Mouse (Mus musculus) intestine, postnatal 0 days (tissue): ENCODE results near the gene Rbm14. TPM values are rescaled to one million over a fixed set of nuclear protein-coding genes. Genes with fewer than 3 reads are reported as not detected.

Experiments used
- ATAC-seq: fragments of 200-750 bp; cut with Nextera tagmentation; 2 replicates; pipeline ENCODE4 v1.8.0; 2017; ENCODE audit warnings: mild to moderate bottlenecking, moderate TSS enrichment, moderate library complexity
- H3K27ac ChIP-seq: fragments of 300-500 bp; sonication (generic); 2 replicates; pipeline ENCODE4 v1.5.1; 2014; ENCODE audit warnings: mild to moderate bottlenecking, low read depth, low read length, moderate library complexity
- H3K27me3 ChIP-seq: fragments of 300-500 bp; sonication (generic); replicated peaks from 2 replicates; pipeline ENCODE4 v1.6.1; 2014; ENCODE audit warnings: low read length, mixed read lengths; ENCODE audit not compliant: control insufficient read depth, insufficient read depth
- H3K36me3 ChIP-seq: fragments of 300-500 bp; sonication (generic); 2 replicates; pipeline ENCODE4 v1.6.1; 2014; ENCODE audit warnings: mild to moderate bottlenecking, moderate library complexity; ENCODE audit not compliant: control insufficient read depth, insufficient read depth
- H3K4me1 ChIP-seq: fragments of 300-500 bp; sonication (generic); replicated peaks from 2 replicates; pipeline ENCODE4 v1.6.1; 2014; ENCODE audit warnings: antibody characterized with exemption, low read length, mixed read lengths; ENCODE audit not compliant: control insufficient read depth, insufficient read depth
- H3K4me2 ChIP-seq: fragments of 300-500 bp; sonication (generic); replicated peaks from 2 replicates; pipeline ENCODE4 v1.6.1; 2014; ENCODE audit warnings: low read depth, mild to moderate bottlenecking, moderate library complexity
- H3K4me3 ChIP-seq: fragments of 300-500 bp; sonication (generic); 2 replicates; pipeline ENCODE4 v1.5.1; 2014; ENCODE audit warnings: low read depth, low read length
- H3K9ac ChIP-seq: fragments of 300-500 bp; sonication (generic); 2 replicates; pipeline ENCODE4 v1.6.1; 2014; ENCODE audit warnings: mild to moderate bottlenecking, low read depth, low read length
- H3K9me3 ChIP-seq: fragments of 300-500 bp; sonication (generic); 2 replicates; pipeline ENCODE4 v1.6.1; 2016; ENCODE audit warnings: mixed run types; ENCODE audit not compliant: control insufficient read depth
- CTCF ChIP-seq: sonication (generic); IDR thresholded peaks from 2 replicates; pipeline ENCODE4 v1.5.1; 2016; ENCODE audit warnings: low read depth, mild to moderate bottlenecking, control low read depth, antibody characterized with exemption, moderate library complexity
- WGBS: fragments of 180-500 bp; shearing (Covaris S2); extraction: QIAGEN DNeasy Blood & Tissue Kit; methylation state at CpG from one replicate; pipeline ENCODE4 v1.1.7; 2014; 5-methylcytosine and 5-hydroxymethylcytosine counted together
- polyA plus RNA-seq: library from polyadenylated mRNA; unstranded; fragments of >200 nt; fragmentation: Nextera tagmentation; extraction: Ambion mirVana; gene quantifications from 2 replicates; pipeline ENCODE4 v1.2.1, GENCODE M21; 2015

The Rbm14 gene
- polyA plus RNA-seq, 1 experiment from 2014 or later: 21.8 TPM

- WGBS: under 1% methylated on average over 31 of the region's 31 CpGs
- Histone ChIP-seq H3K27ac (peak within 1 kb of the TSS; percentile 86), H3K4me1 (0 out of 2 replicates have a peak, but pooled peaks cover 10% of the 10 kb centered on the region), H3K9ac (peak within 1 kb of the TSS; percentile 74), H3K27me3 (no peaks in the 10 kb centered on the region), H3K4me2 (peak within 1 kb of the TSS; percentile 73), H3K9me3 (no peaks in the 10 kb centered on the region), H3K36me3 (peaks cover 33% of the 10 kb centered on the region), H3K4me3 (peak within 1 kb of the TSS; percentile 73)
- no peak for TF ChIP-seq CTCF
- peak; percentile 98 for ATAC-seq
Measured at GRCm38 (mm10) chr19:4793831-4794422, 17.5 kb downstream of the Rbm14 start, which contains the start of gene Rbm4. Gene Rbm4 (minus strand): TSS chr19:4793901.

- H3K27ac ChIP-seq: peak overlapping the region; percentile 86
- peak overlapping the region; percentile 73 for H3K4me2 ChIP-seq
- under 1% methylated on average over 16 of the region's 16 CpGs for WGBS
- no peaks in the 10 kb centered on the region for H3K9me3 ChIP-seq
- no peak for TF ChIP-seq CTCF
- H3K4me3 ChIP-seq: peak overlapping the region; percentile 73
- H3K4me1 ChIP-seq: 0 out of 2 replicates have a peak, but pooled peaks cover 10% of the 10 kb centered on the region
- peak overlapping the region; percentile 74 for H3K9ac ChIP-seq
- no peaks in the 10 kb centered on the region for H3K27me3 ChIP-seq
- peaks cover 30% of the 10 kb centered on the region for H3K36me3 ChIP-seq
- ATAC-seq: peak; percentile 56
Measured at GRCm38 (mm10) chr19:4793281-4793830, 18.1 kb downstream of the Rbm14 start.

GRCm38 (mm10) chr19:4786313-4786712 lies 25.1 kb downstream of the Rbm14 start:
- H3K27ac ChIP-seq: no peak overlapping the region
- no peak overlapping the region for H3K4me3 ChIP-seq
- ATAC-seq: no peak
- no peak overlapping the region for H3K4me2 ChIP-seq
- 87% methylated on average over 2 of the region's 2 CpGs for WGBS
- H3K4me1 ChIP-seq: 0 out of 2 replicates have a peak, but pooled peaks cover 4% of the 10 kb centered on the region
- no peaks in the 10 kb centered on the region for H3K9me3 ChIP-seq
- TF ChIP-seq CTCF: no peak
- H3K27me3 ChIP-seq: no peaks in the 10 kb centered on the region
- H3K9ac ChIP-seq: no peak overlapping the region
- H3K36me3 ChIP-seq: peaks cover 71% of the 10 kb centered on the region

GRCm38 (mm10) chr19:4785206-4785605 lies 26.2 kb downstream of the Rbm14 start:
- no peaks in the 10 kb centered on the region for H3K9me3 ChIP-seq
- peaks cover 71% of the 10 kb centered on the region for H3K36me3 ChIP-seq
- H3K27ac ChIP-seq: no peak overlapping the region
- no peak overlapping the region for H3K4me3 ChIP-seq
- TF ChIP-seq CTCF: no peak
- no peaks in the 10 kb centered on the region for H3K27me3 ChIP-seq
- no peak for ATAC-seq
- whole genome bisulfite sequencing: 82% methylated on average over 7 of the region's 7 CpGs
- H3K4me2 ChIP-seq: no peak overlapping the region
- H3K4me1 ChIP-seq: 0 out of 2 replicates have a peak, but pooled peaks cover 3% of the 10 kb centered on the region
- H3K9ac ChIP-seq: no peak overlapping the region

GRCm38 (mm10) chr19:4782891-4783290 lies 28.5 kb downstream of the Rbm14 start:
- Histone ChIP-seq H3K4me1 (no peaks in the 10 kb centered on the region), H3K27me3 (no peaks in the 10 kb centered on the region), H3K9ac (no peak overlapping the region), H3K36me3 (peaks cover 67% of the 10 kb centered on the region), H3K9me3 (no peaks in the 10 kb centered on the region), H3K27ac (no peak overlapping the region), H3K4me2 (no peak overlapping the region), H3K4me3 (no peak overlapping the region)
- 90% methylated on average over 2 of the region's 2 CpGs for WGBS
- no peak for ATAC-seq
- TF ChIP-seq CTCF: no peak

GRCm38 (mm10) chr19:4772785-4773184 lies 38.6 kb downstream of the Rbm14 start:
- Histone ChIP-seq H3K9me3 (no peaks in the 10 kb centered on the region), H3K4me1 (no peaks in the 10 kb centered on the region), H3K9ac (no peak overlapping the region), H3K27me3 (no peaks in the 10 kb centered on the region), H3K27ac (no peak overlapping the region; the same call in 1 of the 2 replicates), H3K36me3 (peaks cover 44% of the 10 kb centered on the region), H3K4me3 (no peak overlapping the region), H3K4me2 (no peak overlapping the region)
- no peak for ATAC-seq
- WGBS: 51% methylated on average over 3 of the region's 3 CpGs
- TF ChIP-seq CTCF: no peak
